Mouse (Mus musculus): Measurements from ENCODE around the gene Kcnip1.

DNA sequence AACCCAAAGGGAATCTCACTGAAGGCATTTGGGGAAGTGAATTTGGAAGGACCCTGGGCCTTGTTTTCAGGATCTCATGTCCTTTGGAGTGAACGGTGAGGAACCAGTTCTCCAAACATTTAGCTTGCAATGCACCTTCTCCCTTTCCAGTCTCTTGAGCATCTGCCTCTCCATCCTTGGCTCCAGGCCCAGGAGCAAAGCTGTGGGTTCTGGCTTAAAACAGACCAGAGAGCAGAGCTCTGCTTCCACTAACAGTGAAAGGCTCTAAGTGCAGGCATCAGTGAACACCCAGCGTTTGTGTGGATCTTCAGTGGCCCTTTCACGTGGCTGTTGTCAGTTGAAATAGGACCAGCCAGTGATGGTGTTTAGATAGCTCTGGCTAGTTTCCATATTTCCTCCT is 307.0 kb downstream of the Kcnip1 start:
- TF ChIP-seq CTCF (IDR thresholded peaks at IDR 0.05; ENCODE audit: insufficient read depth, low read depth, low read length) (no peak), POLR2A (IDR thresholded peaks at IDR 0.05; ENCODE audit: insufficient read depth, low read depth, low read length) (no peak)
